Mouse (Mus musculus): Measurements from ENCODE around the gene Txlng. TPM values are rescaled to one million over a fixed set of nuclear protein-coding genes. Genes with fewer than 3 reads are reported as not detected.
"Not testable (repeated sequence)": the region's sequence is repeated elsewhere in the genome, so short reads cannot be mapped to it uniquely, and the experiment has no call there.

Txlng gene
- 5.3 and 5.7 TPM in 2 replicates for polyA plus RNA-seq (2012; rRNA removed)

GRCm38 (mm10) chrX:162829203-162829708 is at the start of gene Txlng:
Gene Txlng, minus strand, starts transcription at chrX:162829454.
- no peak for DNase-seq (ENCODE audit: low read depth)

DNA sequence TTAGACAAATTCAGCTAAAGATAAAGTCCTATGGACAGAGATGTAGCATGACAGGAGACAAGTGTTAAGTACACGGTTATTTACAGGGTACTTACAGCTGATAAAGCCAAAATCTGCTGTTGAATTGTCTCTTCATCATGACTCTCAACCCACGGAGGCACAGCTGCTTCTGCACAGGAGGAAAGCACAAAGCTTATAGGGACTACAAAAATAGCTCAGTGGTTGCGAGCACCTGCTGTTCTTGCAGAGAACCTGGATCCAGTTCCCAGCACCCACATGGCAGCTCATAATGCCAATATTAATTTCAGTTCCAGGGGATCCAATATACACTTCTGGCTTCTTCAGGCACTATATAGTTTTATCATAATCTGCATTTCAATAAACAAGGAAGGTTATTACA is 49.0 kb upstream of the Txlng start:
- DNase-seq (ENCODE audit: low read depth) = no peak

DNA sequence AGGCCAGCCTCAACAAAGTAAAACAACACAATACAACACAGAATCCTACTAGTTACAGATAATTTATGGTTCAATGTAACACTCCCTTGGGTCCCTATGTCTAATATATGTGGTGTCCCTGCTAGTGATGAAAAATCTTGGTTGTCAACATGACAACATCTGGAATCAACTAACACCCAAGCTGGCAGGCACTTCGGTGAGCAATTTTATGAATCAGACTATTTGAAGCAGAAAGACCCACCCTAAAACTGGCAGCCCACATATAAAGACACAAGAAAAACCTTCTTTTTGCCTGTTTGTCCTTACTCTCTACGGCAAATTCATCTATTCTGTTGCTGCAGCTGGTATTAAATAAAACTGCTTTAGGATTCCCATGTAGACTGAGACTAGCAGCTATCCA is 44.5 kb upstream of the Txlng start:
- no peak for DNase-seq (ENCODE audit: low read depth)

DNA sequence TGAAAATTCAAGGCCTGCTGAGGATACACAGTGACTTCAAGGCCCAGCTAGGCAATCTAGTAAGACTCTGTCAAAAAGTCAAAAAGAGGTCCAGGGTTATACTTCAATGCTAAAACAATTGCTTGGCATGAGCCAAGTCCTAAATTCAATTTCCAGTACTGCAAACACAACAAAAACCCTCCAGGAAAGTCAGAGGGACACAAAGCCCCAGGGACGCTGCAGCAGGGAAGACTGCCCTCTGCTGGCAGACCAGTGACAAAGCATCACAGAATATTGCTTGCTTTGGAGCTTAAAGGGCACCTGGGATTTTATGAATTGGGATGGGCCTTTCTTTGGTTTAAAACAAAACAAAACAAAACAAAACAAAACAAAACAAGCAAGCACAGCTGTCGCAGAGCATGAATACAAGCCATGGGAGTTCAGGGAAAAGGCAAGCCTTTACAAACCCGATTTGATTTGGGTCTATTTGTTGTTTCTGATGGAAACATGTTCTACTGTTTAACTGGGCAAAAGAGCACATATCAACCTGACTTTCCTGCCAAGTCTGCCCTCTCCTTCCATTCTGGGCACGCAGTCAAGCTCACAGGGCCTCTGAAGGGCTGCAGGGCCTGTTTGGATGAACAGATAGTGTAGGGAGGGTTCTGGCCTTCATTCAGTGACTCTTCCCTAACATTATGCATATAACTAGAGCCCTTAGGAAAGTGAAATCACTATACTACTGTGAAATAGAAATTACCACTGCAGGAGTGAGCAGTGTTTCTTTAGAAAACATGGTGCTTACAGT is 42.7 kb upstream of the Txlng start:
- DNase-seq (ENCODE audit: low read depth) = no peak

- no peak for DNase-seq (ENCODE audit: low read depth)
These were observed 39.2 kb upstream of the Txlng start for GRCm38 (mm10) chrX:162868294-162868965.

- no peak for DNase-seq (ENCODE audit: low read depth)
These were observed 19.4 kb upstream of the Txlng start for GRCm38 (mm10) chrX:162848682-162849081.

GRCm38 (mm10) chrX:162845531-162845930 is 16.3 kb upstream of the Txlng start:
- DNase-seq (ENCODE audit: low read depth) = no peak

DNA sequence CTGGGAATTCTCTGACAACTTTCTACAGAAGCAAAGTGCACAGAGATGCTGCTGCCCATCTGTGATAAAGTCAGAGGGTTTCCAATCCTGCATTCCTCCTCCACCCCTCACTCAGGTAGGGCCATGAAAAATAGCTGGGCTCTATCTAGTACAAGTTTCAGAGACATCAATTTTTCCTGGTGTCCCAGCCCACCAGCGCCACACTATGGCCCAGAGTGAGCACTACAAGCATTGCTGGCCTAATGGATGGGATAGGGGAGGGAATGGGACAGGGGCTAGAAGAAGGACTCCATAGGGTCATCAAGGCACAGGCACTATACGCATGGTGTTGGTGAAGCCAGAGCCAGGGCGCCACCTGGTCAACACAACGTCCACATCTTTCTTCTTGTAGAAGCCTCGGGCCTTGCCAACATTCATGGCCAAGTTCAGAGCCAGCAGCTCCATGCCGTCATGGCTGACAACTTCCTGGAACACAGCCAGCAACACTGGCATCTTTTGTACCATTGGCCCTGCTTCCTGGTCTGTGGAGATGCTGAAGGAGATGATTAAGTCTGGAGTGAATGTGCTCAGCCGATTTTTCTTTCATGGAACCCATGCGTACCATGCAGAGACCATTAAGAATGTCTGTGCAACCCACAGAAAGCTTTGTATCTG is 15.3 kb upstream of the Txlng start:
- DNase-seq (ENCODE audit: low read depth) = no peak

DNA sequence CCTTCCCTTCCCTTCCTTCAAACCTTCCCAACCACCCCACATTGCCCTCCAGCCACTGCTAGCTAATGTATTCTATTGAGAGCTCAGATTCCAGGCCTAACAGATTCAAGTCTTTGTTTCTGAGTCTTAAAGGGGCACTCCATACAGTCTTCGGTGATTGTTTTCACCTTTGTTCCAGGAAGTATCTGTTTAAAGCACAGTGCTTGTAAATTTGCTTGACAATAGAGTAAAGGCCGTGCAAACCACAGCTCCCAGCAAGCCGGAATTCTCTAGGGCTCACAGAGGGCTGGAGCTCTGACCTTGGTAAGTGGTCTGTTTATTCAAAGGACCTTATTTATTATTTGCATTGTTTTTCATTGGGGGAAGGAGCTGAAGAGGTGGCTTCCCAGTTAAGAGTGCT is 2.8 kb upstream of the Txlng start:
- no peak for DNase-seq (ENCODE audit: low read depth)

- no peak for DNase-seq (ENCODE audit: low read depth)
These were observed 2.3 kb upstream of the Txlng start for GRCm38 (mm10) chrX:162831542-162831941.

GRCm38 (mm10) chrX:162831036-162831435 is 1.8 kb upstream of the Txlng start:
- no peak for DNase-seq (ENCODE audit: low read depth)

GRCm38 (mm10) chrX:162830313-162830712 is 1.1 kb upstream of the Txlng start:
- DNase-seq (ENCODE audit: low read depth) = not testable (repeated sequence)

GRCm38 (mm10) chrX:162829741-162830140 is 487 bp upstream of the Txlng start:
- DNase-seq (ENCODE audit: low read depth) = no peak

DNA sequence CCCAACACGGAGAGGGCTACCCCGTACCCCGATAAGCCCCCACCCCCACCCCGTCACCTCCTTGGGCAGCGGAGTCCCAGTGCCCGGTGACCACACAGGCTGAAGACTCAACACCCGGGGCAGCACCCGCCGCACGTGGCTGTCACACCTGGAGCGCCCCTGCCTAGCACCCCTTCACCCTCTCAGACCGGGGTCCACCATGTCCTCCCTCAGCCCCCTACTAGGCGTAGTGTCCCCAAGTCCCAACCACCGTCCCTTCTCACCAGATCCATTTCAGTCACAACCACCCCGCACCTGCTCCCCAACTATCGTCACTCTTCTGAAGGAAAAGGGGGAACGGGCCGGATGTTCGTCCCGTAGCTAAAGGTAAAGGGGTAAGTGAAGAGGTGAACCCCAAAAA is 471 bp downstream of the Txlng start:
- DNase-seq (ENCODE audit: low read depth) = no peak

DNA sequence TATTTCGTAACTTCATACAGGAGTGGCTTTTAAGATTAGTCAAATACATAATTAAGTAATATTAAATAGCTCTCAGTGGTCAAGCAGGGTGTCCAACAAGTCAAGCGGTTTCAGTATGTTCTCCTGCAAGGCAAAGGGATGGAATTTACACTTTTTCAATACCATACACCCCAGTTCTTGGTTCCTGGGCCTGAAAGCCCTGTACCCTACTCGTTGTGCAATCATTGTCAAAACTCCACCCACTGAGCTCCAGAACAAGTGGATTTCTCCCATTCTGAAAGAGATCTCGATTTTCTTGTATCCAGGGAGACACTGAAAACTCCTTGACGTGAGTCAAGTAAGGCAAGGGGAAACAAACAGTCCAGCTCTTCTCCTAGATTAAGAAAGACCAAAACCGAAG is 1.2 kb downstream of the Txlng start:
- no peak for DNase-seq (ENCODE audit: low read depth)

- no peak for DNase-seq (ENCODE audit: low read depth)
These were observed 28.9 kb downstream of the Txlng start for GRCm38 (mm10) chrX:162800371-162800770.

- DNase-seq (ENCODE audit: low read depth) = not testable (repeated sequence)
These were observed 37.9 kb downstream of the Txlng start for GRCm38 (mm10) chrX:162791392-162791791.

- no peak for DNase-seq (ENCODE audit: low read depth)
These were observed 40.9 kb downstream of the Txlng start for GRCm38 (mm10) chrX:162788372-162788771.

DNA sequence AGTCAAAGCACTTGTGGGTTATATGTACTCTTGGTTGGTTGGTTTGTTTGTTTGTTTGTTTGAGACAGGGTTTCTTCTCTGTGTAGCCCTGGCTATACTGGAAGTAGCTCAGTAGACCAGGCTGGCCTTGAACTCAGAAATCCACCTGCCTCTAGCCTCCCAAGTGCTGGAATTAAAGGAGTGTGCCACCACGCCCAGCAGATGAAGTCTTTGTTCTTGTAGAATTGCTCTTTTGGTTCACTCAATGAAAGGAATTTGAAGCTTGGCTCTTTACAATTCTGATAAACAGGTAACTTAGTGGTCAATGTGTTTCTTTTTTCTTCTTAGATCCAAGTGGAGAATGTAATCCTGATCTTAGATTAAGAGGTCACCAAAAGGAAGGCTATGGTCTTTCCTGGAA is 58.5 kb downstream of the Txlng start:
- DNase-seq (ENCODE audit: low read depth) = no peak

- no peak for DNase-seq (ENCODE audit: low read depth)
These were observed 67.4 kb downstream of the Txlng start for GRCm38 (mm10) chrX:162761716-162762395.

DNA sequence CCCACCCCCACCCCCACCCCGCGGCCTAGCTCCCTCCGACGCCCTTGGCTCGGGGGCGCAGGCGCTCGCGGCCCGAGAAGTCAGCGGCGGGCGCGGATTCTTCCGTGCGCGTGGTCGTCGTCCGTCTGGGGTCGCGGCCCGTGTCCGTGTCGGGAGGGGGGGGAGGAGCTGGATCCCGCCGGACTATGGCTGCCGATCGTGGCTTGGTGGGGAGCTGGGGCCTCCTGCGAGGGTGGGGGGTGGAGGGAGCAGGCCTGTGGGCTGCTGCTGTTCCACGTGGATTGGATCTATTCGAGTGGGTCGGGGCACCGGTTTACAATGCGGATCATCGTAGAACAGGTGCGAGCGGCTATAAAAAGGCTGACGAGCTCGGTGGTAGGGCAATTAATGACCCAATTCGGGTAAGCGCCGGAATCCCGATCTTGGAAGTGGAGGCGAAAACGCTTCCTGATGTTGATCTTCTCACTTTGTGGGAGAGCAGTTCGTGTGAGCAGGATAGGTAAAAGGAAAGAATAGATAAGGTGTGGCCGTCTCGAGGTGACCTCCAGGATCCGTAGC is 68.2 kb downstream of the Txlng start:
- no peak for DNase-seq (ENCODE audit: low read depth)

Data from gonadal fat pad, adult 2 months (tissue).